26 mouse cellular contexts compared by ENCODE assay signal in genomic region chr1:150623226-150623625, GRCm38 (mm10).
"Had no signal": no experiment of that assay in that cellular context is flagged by ENCODE, and none has a peak within 500 bp of the region (broad histone marks: within the 10 kb centered on the region; RNA-seq: fewer than 3 reads in every experiment).

No protein-coding gene starts in this region.

- H3K9me3 ChIP-seq: embryonic facial prominence, embryonic 10.5 days; embryonic facial prominence, embryonic 12.5 days; embryonic facial prominence, embryonic 13.5 days; embryonic facial prominence, embryonic 15.5 days; forebrain, embryonic 10.5 days; forebrain, embryonic 12.5 days; forebrain, embryonic 13.5 days; forebrain, embryonic 15.5 days; heart, embryonic 10.5 days had no signal

- H3K4me1 ChIP-seq: embryonic facial prominence, embryonic 13.5 days; embryonic facial prominence, embryonic 15.5 days; forebrain, embryonic 10.5 days; forebrain, embryonic 12.5 days; forebrain, embryonic 13.5 days; forebrain, embryonic 15.5 days; heart, embryonic 10.5 days had no signal

- H3K4me3 ChIP-seq: embryonic facial prominence, embryonic 10.5 days; embryonic facial prominence, embryonic 12.5 days; embryonic facial prominence, embryonic 13.5 days; embryonic facial prominence, embryonic 15.5 days; erythroblast, embryonic 14.5 days; forebrain, embryonic 10.5 days; forebrain, embryonic 12.5 days; forebrain, embryonic 13.5 days; forebrain, embryonic 15.5 days; gastrocnemius, adult 2 months; heart, adult 2 months; heart, embryonic 10.5 days had no signal

- H3K27ac ChIP-seq: embryonic facial prominence, embryonic 10.5 days; embryonic facial prominence, embryonic 12.5 days; embryonic facial prominence, embryonic 13.5 days; embryonic facial prominence, embryonic 15.5 days; forebrain, embryonic 10.5 days; forebrain, embryonic 12.5 days; forebrain, embryonic 13.5 days; forebrain, embryonic 15.5 days; gastrocnemius, adult 2 months; heart, adult 2 months; heart, embryonic 10.5 days had no signal

- DNase-seq: cerebellum, adult 9-11 months; cerebellum, postnatal 25 days; cerebellum, postnatal 36 days; embryo, embryonic 11 days; forebrain, postnatal 0 days; gastrocnemius, adult 2 months; gastrocnemius, postnatal 10 days; gastrocnemius, postnatal 14 days; gastrocnemius, postnatal 25 days; gastrocnemius, postnatal 36 days; heart, adult 11 months; heart, adult 18-20 months; heart, adult 2 months had no signal

- ATAC-seq: forebrain, embryonic 13.5 days; forebrain, embryonic 14.5 days; forebrain, embryonic 15.5 days; forebrain, embryonic 16.5 days; forebrain, postnatal 0 days had no signal

- H3K36me3 ChIP-seq: forebrain, embryonic 12.5 days; forebrain, embryonic 15.5 days had no signal

- H3K9ac ChIP-seq: embryonic facial prominence, embryonic 12.5 days; embryonic facial prominence, embryonic 13.5 days; embryonic facial prominence, embryonic 15.5 days; forebrain, embryonic 12.5 days; forebrain, embryonic 13.5 days; forebrain, embryonic 15.5 days; forebrain, postnatal 0 days had no signal

- H3K4me2 ChIP-seq: embryonic facial prominence, embryonic 12.5 days; embryonic facial prominence, embryonic 13.5 days; embryonic facial prominence, embryonic 15.5 days; forebrain, embryonic 12.5 days; forebrain, embryonic 13.5 days; forebrain, embryonic 15.5 days; heart, embryonic 11.5 days had no signal

- H3K27me3 ChIP-seq: embryonic facial prominence, embryonic 12.5 days; embryonic facial prominence, embryonic 13.5 days; embryonic facial prominence, embryonic 15.5 days; forebrain, embryonic 12.5 days; forebrain, embryonic 13.5 days; forebrain, embryonic 15.5 days had no signal
